Mouse (Mus musculus) kidney, embryonic 14.5 days (tissue): Measurements from ENCODE around the gene Mfng. TPM values are rescaled to one million over a fixed set of nuclear protein-coding genes. Genes with fewer than 3 reads are reported as not detected.

Experiments used
- ATAC-seq: fragments of 200-750 bp; cut with Nextera tagmentation; 2 replicates; pipeline ENCODE4 v1.8.0; 2017; ENCODE audit warnings: moderate number of reproducible peaks, mild to moderate bottlenecking, moderate TSS enrichment, moderate library complexity; ENCODE audit not compliant: low FRiP score, low TSS enrichment
- H3K27ac ChIP-seq: fragments of 300-500 bp; sonication (generic); 2 replicates; pipeline ENCODE4 v1.5.1; 2014; ENCODE audit warnings: low read depth, mild to moderate bottlenecking, low read length, moderate library complexity, mixed read lengths
- H3K27me3 ChIP-seq: fragments of 300-500 bp; sonication (generic); 2 replicates; pipeline ENCODE4 v1.6.1; 2014; ENCODE audit warnings: mild to moderate bottlenecking, low read length; ENCODE audit not compliant: control insufficient read depth, insufficient read depth
- H3K36me3 ChIP-seq: fragments of 300-500 bp; sonication (generic); 2 replicates; pipeline ENCODE4 v1.6.1; 2014; ENCODE audit warnings: low read length, mixed read lengths; ENCODE audit not compliant: control insufficient read depth, insufficient read depth
- H3K4me1 ChIP-seq: fragments of 300-500 bp; sonication (generic); 2 replicates; pipeline ENCODE4 v1.6.1; 2014; ENCODE audit warnings: low read length, mixed read lengths; ENCODE audit not compliant: control insufficient read depth, insufficient read depth
- H3K4me2 ChIP-seq: fragments of 300-500 bp; sonication (generic); replicated peaks from 2 replicates; pipeline ENCODE4 v1.6.1; 2014; ENCODE audit warnings: low read depth, mild to moderate bottlenecking, low read length
- H3K4me3 ChIP-seq: fragments of 300-500 bp; sonication (generic); 2 replicates; pipeline ENCODE4 v1.5.1; 2014; ENCODE audit warnings: mild to moderate bottlenecking, low read length
- H3K9ac ChIP-seq: fragments of 300-500 bp; sonication (generic); 2 replicates; pipeline ENCODE4 v1.6.1; 2014; ENCODE audit warnings: low read depth, mild to moderate bottlenecking, low read length, moderate library complexity
- H3K9me3 ChIP-seq: fragments of 300-500 bp; sonication (generic); 2 replicates; pipeline ENCODE4 v1.6.1; 2016; ENCODE audit warnings: low read length; ENCODE audit not compliant: control insufficient read depth
- WGBS: fragments of 180-500 bp; shearing (Covaris S2); extraction: QIAGEN DNeasy Blood & Tissue Kit; methylation state at CpG from one replicate; pipeline ENCODE4 v1.1.7; 2014; 5-methylcytosine and 5-hydroxymethylcytosine counted together
- polyA plus RNA-seq: library from polyadenylated mRNA; unstranded; fragments of >200 nt; fragmentation: Nextera tagmentation; extraction: Ambion mirVana; gene quantifications from 2 replicates; pipeline ENCODE4 v1.2.1, GENCODE M21; 2014

The Mfng gene
- polyA plus RNA-seq, 1 experiment from 2014 or later: 15.4 TPM

DNA sequence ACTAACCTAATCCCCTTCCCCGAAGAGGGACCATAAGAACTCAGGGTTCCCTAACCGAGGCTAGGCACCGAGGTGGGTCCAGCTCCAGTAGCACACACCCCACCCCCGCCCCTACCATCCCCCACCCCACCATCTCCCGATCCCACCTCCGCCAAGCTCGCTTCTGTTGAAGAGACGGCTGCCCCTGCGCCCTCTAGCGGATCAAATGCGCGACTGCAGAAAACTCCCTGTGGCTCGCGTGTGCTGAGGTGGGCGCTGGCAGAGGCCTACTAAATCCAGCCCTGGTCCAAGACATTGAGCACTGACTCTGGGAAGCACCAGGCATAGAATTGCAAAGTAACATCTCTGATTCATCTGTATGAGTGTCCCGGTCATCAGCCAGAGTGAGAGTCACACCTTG, 53.2 kb downstream of the Mfng start:
- WGBS: 4% methylated on average over 16 of the region's 16 CpGs
- H3K27me3 ChIP-seq: peaks cover 46% of the 10 kb centered on the region

DNA sequence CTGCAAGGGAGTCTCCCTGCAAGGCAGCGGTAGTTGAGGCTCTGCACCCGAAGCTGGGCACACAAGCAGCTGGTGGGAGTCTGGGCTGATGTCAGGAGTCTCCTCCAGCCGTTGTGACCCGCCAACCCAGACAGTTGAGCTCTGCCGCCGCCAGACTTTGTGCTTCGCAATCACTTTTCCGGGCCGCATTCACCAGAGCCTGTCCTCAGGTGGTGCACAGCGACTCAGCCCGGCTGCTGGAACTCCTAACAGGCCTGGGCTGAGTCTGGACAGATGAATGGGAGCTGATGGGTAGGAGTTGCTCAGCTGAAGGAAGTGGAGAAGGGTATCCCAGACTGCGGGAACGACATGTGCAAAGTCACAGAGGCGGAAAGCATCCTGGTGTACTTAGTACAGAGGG, 53.9 kb downstream of the Mfng start:
- H3K36me3 ChIP-seq: no peaks in the 10 kb centered on the region
- no peaks in the 10 kb centered on the region for H3K9me3 ChIP-seq
- H3K4me3 ChIP-seq: 0 out of 2 replicates have a peak overlapping the region, but pooled peaks have one; percentile 40
- no peak overlapping the region; the same call in 1 of the 2 replicates for H3K4me2 ChIP-seq
- H3K9ac ChIP-seq: no peak overlapping the region
- H3K4me1 ChIP-seq: peaks cover 13% of the 10 kb centered on the region; the same call in 1 of the 2 replicates
- H3K27ac ChIP-seq: no peak overlapping the region
- ATAC-seq: 0 out of 2 replicates have a peak, but pooled peaks have one; percentile 11
- H3K27me3 ChIP-seq: peaks cover 47% of the 10 kb centered on the region
- WGBS: 5% methylated on average over 14 of the region's 14 CpGs

More for the DNA sequence above, 53.2 kb downstream of the Mfng start:
- H3K27ac ChIP-seq: no peak overlapping the region
- no peaks in the 10 kb centered on the region for H3K9me3 ChIP-seq
- no peak overlapping the region for H3K4me2 ChIP-seq
- ATAC-seq: no peak
- H3K4me3 ChIP-seq: no peak overlapping the region
- no peaks in the 10 kb centered on the region for H3K36me3 ChIP-seq
- H3K4me1 ChIP-seq: peaks cover 13% of the 10 kb centered on the region; the same call in 1 of the 2 replicates
- no peak overlapping the region for H3K9ac ChIP-seq

DNA sequence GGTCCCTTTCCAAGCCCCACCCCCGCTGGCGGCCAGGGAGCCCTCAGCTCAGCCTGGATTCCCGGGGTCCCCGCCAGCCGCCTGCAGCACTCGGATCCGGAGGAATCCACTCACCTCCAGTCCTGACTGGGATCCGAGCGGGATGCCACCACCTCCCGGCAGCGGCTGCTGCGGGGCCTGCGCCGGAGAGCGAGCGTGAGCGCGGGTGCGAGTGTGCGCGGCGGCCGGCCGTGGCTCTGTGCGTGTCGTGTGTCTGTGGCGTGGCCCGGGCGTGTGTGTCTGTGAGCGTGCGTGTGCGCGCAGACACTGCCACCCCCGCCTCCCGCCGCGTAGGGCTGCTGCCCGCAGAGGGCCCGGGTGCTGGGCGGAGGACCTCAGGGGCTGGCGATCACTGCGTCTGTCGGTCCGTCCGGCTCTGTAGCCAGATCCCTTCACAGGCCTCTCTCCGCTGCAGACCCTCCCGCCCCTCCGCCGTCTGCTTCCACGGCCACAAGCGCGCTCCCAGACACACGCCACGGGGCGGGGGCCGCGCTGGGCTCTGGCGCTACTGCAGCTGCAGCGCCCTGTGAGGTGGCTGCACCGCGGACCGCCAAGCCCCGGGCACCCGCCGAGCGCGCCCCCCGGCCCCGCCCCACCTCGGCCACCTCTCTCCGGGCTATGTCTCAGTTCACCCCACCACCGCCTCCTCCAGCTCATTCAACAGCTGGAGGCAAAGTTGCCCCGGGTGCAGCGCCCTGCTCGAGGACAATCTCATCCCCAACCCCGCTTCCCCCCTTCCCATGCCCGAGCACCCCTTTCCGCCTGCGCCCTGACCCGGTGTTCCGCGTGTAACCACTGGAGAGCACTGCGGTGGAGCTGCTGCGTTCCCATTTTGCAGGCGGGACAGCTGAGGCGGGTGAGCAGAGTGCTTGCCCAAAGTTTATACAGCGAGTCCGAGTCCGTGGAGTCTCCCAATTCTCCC, 54.7 kb downstream of the Mfng start, which contains the start of gene Elfn2:
TSS of gene Elfn2 (minus strand) at position 482 of the 961 bp plus-strand sequence.
- Histone ChIP-seq H3K9ac (peak within 1 kb of the TSS; percentile 42; the same call in 1 of the 2 replicates), H3K4me3 (peak within 1 kb of the TSS; percentile 40), H3K4me2 (peak within 1 kb of the TSS; percentile 74), H3K36me3 (no peaks in the 10 kb centered on the region), H3K9me3 (no peaks in the 10 kb centered on the region), H3K27me3 (peaks cover 54% of the 10 kb centered on the region), H3K4me1 (peaks cover 13% of the 10 kb centered on the region; the same call in 1 of the 2 replicates), H3K27ac (no peak within 1 kb of the TSS)
- peak; percentile 33; the same call in 1 of the 2 replicates for ATAC-seq
- 2% methylated on average over 82 of the region's 89 CpGs for WGBS

DNA sequence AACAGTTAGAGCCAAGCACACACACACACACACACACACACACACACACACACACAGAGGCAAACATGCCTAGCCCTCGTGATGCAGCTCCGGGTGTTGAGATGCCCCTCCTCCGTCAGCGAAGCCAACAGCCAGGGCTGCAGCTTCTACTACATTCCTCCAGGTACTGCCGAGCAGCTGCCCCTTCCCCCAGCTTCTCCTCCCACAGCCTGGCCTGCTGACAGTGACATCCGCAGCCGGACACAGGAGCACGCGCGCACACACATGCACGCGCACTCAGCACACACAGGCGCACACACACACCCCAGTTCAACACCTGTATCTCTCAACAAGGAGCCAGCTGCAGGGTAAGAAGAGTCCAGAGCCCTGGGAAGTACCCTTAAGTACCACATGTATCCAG, 56.3 kb downstream of the Mfng start:
- no peak overlapping the region for H3K9ac ChIP-seq
- H3K27ac ChIP-seq: no peak overlapping the region
- 47% methylated on average over 13 of the region's 13 CpGs for WGBS
- no peak for ATAC-seq
- H3K4me1 ChIP-seq: peaks cover 19% of the 10 kb centered on the region; the same call in 1 of the 2 replicates
- no peak overlapping the region for H3K4me3 ChIP-seq
- H3K27me3 ChIP-seq: peaks cover 69% of the 10 kb centered on the region
- no peaks in the 10 kb centered on the region for H3K9me3 ChIP-seq
- no peaks in the 10 kb centered on the region for H3K36me3 ChIP-seq
- H3K4me2 ChIP-seq: no peak overlapping the region

DNA sequence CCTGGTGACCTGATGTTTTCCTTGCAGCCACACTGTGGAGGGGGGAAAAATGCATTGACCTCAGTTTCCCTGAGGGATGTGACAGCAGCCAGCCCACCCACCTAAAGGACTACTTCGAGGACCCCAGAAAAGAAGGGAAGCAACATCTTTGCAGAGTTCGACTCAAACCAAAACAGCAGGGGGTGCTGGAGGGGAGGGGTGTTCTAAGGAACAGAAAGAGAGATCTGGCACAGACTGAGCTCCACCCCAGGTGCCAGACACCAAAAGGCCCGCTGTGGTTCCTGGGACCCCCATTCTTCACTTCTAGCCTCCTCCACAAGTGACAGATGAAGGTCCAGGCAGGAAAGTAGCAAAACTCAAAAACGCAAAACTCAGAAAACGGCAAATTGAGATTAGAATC, 57.4 kb downstream of the Mfng start:
- ATAC-seq: no peak
- no peaks in the 10 kb centered on the region for H3K9me3 ChIP-seq
- 50% methylated on average over 5 of the region's 5 CpGs for WGBS
- no peaks in the 10 kb centered on the region for H3K36me3 ChIP-seq
- peaks cover 19% of the 10 kb centered on the region; the same call in 1 of the 2 replicates for H3K4me1 ChIP-seq
- no peak overlapping the region for H3K9ac ChIP-seq
- no peak overlapping the region for H3K4me2 ChIP-seq
- H3K27ac ChIP-seq: no peak overlapping the region
- no peak overlapping the region for H3K4me3 ChIP-seq
- peaks cover 78% of the 10 kb centered on the region for H3K27me3 ChIP-seq

DNA sequence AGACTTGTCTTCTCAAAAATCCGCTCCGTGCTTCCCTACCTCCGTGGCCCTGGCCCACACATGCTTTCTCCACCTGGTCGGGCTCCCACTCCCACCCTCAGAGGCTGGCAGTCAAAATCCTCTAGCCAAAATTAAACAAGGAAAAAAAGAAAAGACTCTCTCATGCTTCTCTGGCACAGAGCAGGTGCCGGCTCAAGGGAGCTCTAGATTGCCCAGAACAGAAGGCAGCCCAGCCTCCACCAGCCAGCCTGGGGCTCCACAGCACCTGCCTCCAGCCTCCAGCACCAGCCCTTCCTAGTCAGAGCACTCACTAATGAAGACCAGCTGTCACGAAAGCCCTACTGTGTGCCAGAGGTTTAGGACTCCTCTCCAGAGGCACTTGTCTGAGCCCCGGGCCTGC, 59.5 kb downstream of the Mfng start:
- Histone ChIP-seq H3K4me2 (no peak overlapping the region), H3K4me3 (no peak overlapping the region), H3K27ac (no peak overlapping the region), H3K36me3 (no peaks in the 10 kb centered on the region), H3K27me3 (peaks cover 67% of the 10 kb centered on the region), H3K4me1 (0 out of 2 replicates have a peak, but pooled peaks cover 13% of the 10 kb centered on the region), H3K9ac (no peak overlapping the region), H3K9me3 (no peaks in the 10 kb centered on the region)
- no peak for ATAC-seq
- 83% methylated on average over 7 of the region's 7 CpGs for WGBS

DNA sequence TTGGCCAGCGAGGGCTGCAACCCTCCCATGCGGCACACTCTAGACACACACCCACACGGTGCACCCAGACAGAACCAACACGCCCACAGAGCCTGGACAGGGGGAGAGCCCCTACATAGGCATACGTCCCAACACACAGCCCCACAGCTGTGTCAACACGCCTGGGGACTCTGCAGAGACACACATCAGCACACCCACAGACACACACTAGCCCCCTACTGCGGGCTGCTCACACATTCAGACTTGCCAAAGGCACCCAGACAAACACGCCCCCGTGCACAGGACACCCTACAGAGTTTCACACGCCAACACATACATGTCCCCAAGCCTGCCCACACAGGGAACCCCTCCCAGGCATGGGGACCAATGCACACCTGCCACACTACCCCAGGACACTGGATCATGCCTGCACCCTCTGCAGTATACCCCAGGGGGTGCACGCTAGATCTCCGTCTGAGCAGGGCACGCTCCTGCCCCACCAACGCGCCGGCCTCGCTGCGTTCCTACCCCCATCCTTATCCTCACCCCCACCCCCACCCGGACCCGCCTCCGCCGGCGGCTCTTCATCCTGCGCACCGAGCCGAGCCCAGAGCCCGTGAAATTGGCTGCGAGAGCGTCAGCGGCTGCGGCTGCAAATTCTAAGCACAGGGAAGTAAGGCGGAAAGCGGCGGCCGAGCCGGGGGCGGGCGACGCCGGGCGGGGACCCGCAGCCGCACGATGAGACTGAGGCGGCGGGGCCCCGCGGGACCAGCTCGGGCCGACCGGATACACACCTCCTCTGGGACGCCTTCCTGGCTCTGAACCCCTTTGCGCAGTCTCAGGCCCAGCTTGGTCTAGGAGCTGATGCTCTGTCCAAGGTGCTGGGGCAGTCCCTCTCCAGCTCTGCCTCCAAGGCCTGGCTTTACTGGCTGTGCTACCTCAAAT, 60.7 kb downstream of the Mfng start:
- H3K27me3 ChIP-seq: peaks cover 55% of the 10 kb centered on the region
- H3K9me3 ChIP-seq: no peaks in the 10 kb centered on the region
- 0 out of 2 replicates have a peak, but pooled peaks cover 6% of the 10 kb centered on the region for H3K4me1 ChIP-seq
- WGBS: 7% methylated on average over 52 of the region's 53 CpGs
- no peak overlapping the region for H3K27ac ChIP-seq
- no peaks in the 10 kb centered on the region for H3K36me3 ChIP-seq
- H3K4me3 ChIP-seq: peak overlapping the region; percentile 21
- ATAC-seq: peak; percentile 65
- no peak overlapping the region for H3K9ac ChIP-seq
- H3K4me2 ChIP-seq: peak overlapping the region; percentile 46

DNA sequence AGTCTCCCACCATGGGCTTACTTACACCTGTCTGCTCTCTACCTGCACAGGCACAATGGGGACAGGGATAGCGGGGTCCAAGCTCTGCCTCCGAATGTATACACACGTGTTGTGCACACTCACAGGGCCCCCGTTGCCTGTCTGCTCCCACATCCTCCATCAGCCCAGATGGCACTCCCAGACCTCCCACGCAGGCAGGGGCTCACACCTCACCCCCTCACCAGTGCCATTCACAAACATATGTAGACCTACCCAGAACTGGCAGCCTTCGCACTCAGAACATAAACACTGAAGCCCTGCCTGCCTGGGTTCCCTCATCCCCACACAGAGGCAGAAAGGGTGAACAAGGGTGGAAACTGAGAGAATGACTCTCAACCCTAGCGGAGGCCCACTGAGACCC, 61.3 kb downstream of the Mfng start:
- no peak overlapping the region for H3K4me2 ChIP-seq
- H3K4me1 ChIP-seq: 0 out of 2 replicates have a peak, but pooled peaks cover 6% of the 10 kb centered on the region
- H3K4me3 ChIP-seq: no peak overlapping the region
- peaks cover 49% of the 10 kb centered on the region for H3K27me3 ChIP-seq
- no peak for ATAC-seq
- no peak overlapping the region for H3K9ac ChIP-seq
- WGBS: 65% methylated on average over 7 of the region's 7 CpGs
- no peaks in the 10 kb centered on the region for H3K36me3 ChIP-seq
- H3K9me3 ChIP-seq: no peaks in the 10 kb centered on the region
- no peak overlapping the region for H3K27ac ChIP-seq
